Mouse (Mus musculus): ENCODE data around the gene Abcb10.
A peak's percentile ranks its signal among the peaks of the same experiment; 100 is the strongest.
"Not testable (repeated sequence)": the region's sequence is repeated elsewhere in the genome, so short reads cannot be mapped to it uniquely, and the experiment has no call there.

Gene Abcb10

GRCm38 (mm10) chr8:123981674-123982073 is 1.2 kb downstream of the Abcb10 start:
- no peak for DNase-seq (ENCODE audit: low spot score in 2 of 2)

- DNase-seq (ENCODE audit: low spot score in 2 of 2): no peak
These were observed 2.7 kb downstream of the Abcb10 start for GRCm38 (mm10) chr8:123980239-123980638.

- DNase-seq (ENCODE audit: low spot score in 2 of 2): no peak
These were observed 4.0 kb downstream of the Abcb10 start for GRCm38 (mm10) chr8:123978926-123979325.

- no peak for DNase-seq (ENCODE audit: low spot score in 2 of 2)
These were observed 4.6 kb downstream of the Abcb10 start for GRCm38 (mm10) chr8:123978166-123978838.

GRCm38 (mm10) chr8:123977499-123977898 is 5.4 kb downstream of the Abcb10 start:
- DNase-seq (ENCODE audit: low spot score in 2 of 2): no peak

GRCm38 (mm10) chr8:123973495-123973894 is 9.4 kb downstream of the Abcb10 start:
- no peak for DNase-seq (ENCODE audit: low spot score in 2 of 2)

GRCm38 (mm10) chr8:123966896-123967295 is 16.0 kb downstream of the Abcb10 start:
- no peak for DNase-seq (ENCODE audit: low spot score in 2 of 2)

- DNase-seq (ENCODE audit: low spot score in 2 of 2): no peak
These were observed 21.6 kb downstream of the Abcb10 start for GRCm38 (mm10) chr8:123961371-123961770.

GRCm38 (mm10) chr8:123960556-123960955 is 22.4 kb downstream of the Abcb10 start:
- not testable (repeated sequence) for DNase-seq (ENCODE audit: low spot score in 2 of 2)

GRCm38 (mm10) chr8:123960056-123960455 is 22.9 kb downstream of the Abcb10 start:
- DNase-seq (ENCODE audit: low spot score in 2 of 2): no peak

- DNase-seq (ENCODE audit: low spot score in 2 of 2): no peak
These were observed 23.4 kb downstream of the Abcb10 start for GRCm38 (mm10) chr8:123959473-123959872.

- no peak for DNase-seq (ENCODE audit: low spot score in 2 of 2)
These were observed 24.8 kb downstream of the Abcb10 start for GRCm38 (mm10) chr8:123958130-123958529.

- DNase-seq (ENCODE audit: low spot score in 2 of 2): no peak
These were observed 28.7 kb downstream of the Abcb10 start for GRCm38 (mm10) chr8:123954246-123954645.

- no peak for DNase-seq (ENCODE audit: low spot score in 2 of 2)
These were observed 29.2 kb downstream of the Abcb10 start for GRCm38 (mm10) chr8:123953686-123954085.

GRCm38 (mm10) chr8:123950077-123950802 is 32.7 kb downstream of the Abcb10 start:
- peak; percentile 48 to 63 for DNase-seq (ENCODE audit: low spot score in 2 of 2)

GRCm38 (mm10) chr8:123949686-123949986 is 33.3 kb downstream of the Abcb10 start:
- no peak for DNase-seq (ENCODE audit: low spot score in 2 of 2)

GRCm38 (mm10) chr8:123948942-123949685 is 33.8 kb downstream of the Abcb10 start, which contains the start of gene Nup133:
Gene Nup133, minus strand, starts transcription at chr8:123949265.
- peak; percentile 98 to 100 for DNase-seq (ENCODE audit: low spot score in 2 of 2)

- no peak for DNase-seq (ENCODE audit: low spot score in 2 of 2)
These were observed 53.9 kb downstream of the Abcb10 start for GRCm38 (mm10) chr8:123929026-123929425.

GRCm38 (mm10) chr8:123925671-123926070 is 57.3 kb downstream of the Abcb10 start:
- no peak for DNase-seq (ENCODE audit: low spot score in 2 of 2)

GRCm38 (mm10) chr8:123924719-123925118 is 58.2 kb downstream of the Abcb10 start:
- DNase-seq (ENCODE audit: low spot score in 2 of 2): peak; percentile 55 to 79

- DNase-seq (ENCODE audit: low spot score in 2 of 2): no peak
These were observed 68.3 kb downstream of the Abcb10 start for GRCm38 (mm10) chr8:123914635-123915034.

GRCm38 (mm10) chr8:123912265-123912664 is 70.7 kb downstream of the Abcb10 start:
- DNase-seq (ENCODE audit: low spot score in 2 of 2): no peak

- no peak for DNase-seq (ENCODE audit: low spot score in 2 of 2)
These were observed 75.3 kb downstream of the Abcb10 start for GRCm38 (mm10) chr8:123907604-123908003.

Data from thymus, postnatal 10 days (tissue).